In genomic region chr1:148750806-148751205, GRCm38 (mm10) we compare ENCODE assay signal across 22 mouse cellular contexts.
DNase-seq lines count a peak whose midpoint lies in the region; ATAC-seq and TF ChIP-seq lines count a peak whose summit lies in the region.
"Had no signal": no experiment of that assay in that cellular context is flagged by ENCODE, and none has a peak within 500 bp of the region (broad histone marks: within the 10 kb centered on the region; RNA-seq: fewer than 3 reads in every experiment).

No protein-coding gene starts in this region.

- H3K27ac ChIP-seq in hindbrain, postnatal 0 days = no peak overlapping the region
- no peak overlapping the region for H3K27ac ChIP-seq in hindbrain, embryonic 16.5 days (ENCODE audit: low read depth, low read length)
- H3K27ac ChIP-seq: embryonic facial prominence, embryonic 15.5 days; kidney, postnatal 0 days; limb, embryonic 12.5 days; liver, embryonic 12.5 days; neural tube, embryonic 13.5 days had no signal

- DNase-seq in cerebellum, postnatal 14 days = peak; percentile 32 to 41
- no peak for DNase-seq in cerebellum, adult 11-12 months
- DNase-seq in hindbrain, postnatal 0 days (ENCODE audit: low spot score) = peak; percentile 39
- peak; percentile 8 for DNase-seq in right cerebral cortex, adult 18-20 months
- DNase-seq in right cerebral cortex, postnatal 25 days = no peak
- no peak for DNase-seq in MN1 (ENCODE audit: low spot score)
- DNase-seq: B cell, adult 2 months; cerebellum, adult 8-10 months; gastrocnemius, postnatal 14 days; heart, adult 18-20 months; heart, postnatal 36 days; kidney, adult 11 months; lung, adult 2 months; lung, postnatal 4 days; thymus, adult 18-20 months; thymus, postnatal 4 days had no signal

- H3K4me3 ChIP-seq in hindbrain, postnatal 0 days (ENCODE audit: low read length) = no peak overlapping the region
- H3K4me3 ChIP-seq in hindbrain, embryonic 16.5 days (ENCODE audit: low read length) = no peak overlapping the region
- H3K4me3 ChIP-seq: embryonic facial prominence, embryonic 15.5 days; limb, embryonic 12.5 days; liver, embryonic 12.5 days; neural tube, embryonic 13.5 days had no signal

- TF ChIP-seq CTCF in hindbrain, postnatal 0 days (IDR thresholded peaks at IDR 0.05; ENCODE audit: low read depth) = no peak

- no peak overlapping the region for H3K4me2 ChIP-seq in hindbrain, postnatal 0 days (ENCODE audit: low read depth, low read length)
- no peak overlapping the region for H3K4me2 ChIP-seq in hindbrain, embryonic 16.5 days (ENCODE audit: low read length)
- H3K4me2 ChIP-seq: embryonic facial prominence, embryonic 15.5 days; limb, embryonic 12.5 days; liver, embryonic 12.5 days; neural tube, embryonic 13.5 days had no signal

- H3K9me3 ChIP-seq in hindbrain, postnatal 0 days (ENCODE audit: low read length) = no peaks in the 10 kb centered on the region
- no peaks in the 10 kb centered on the region for H3K9me3 ChIP-seq in hindbrain, embryonic 16.5 days (ENCODE audit: control insufficient read depth, low read length)
- H3K9me3 ChIP-seq: embryonic facial prominence, embryonic 15.5 days; limb, embryonic 12.5 days; liver, embryonic 12.5 days; neural tube, embryonic 13.5 days had no signal

- no peak overlapping the region for H3K9ac ChIP-seq in hindbrain, postnatal 0 days (replicated peaks; ENCODE audit: low read length)
- no peak overlapping the region for H3K9ac ChIP-seq in hindbrain, embryonic 16.5 days (ENCODE audit: low read depth, low read length)
- H3K9ac ChIP-seq: embryonic facial prominence, embryonic 15.5 days; limb, embryonic 12.5 days; liver, embryonic 12.5 days; neural tube, embryonic 13.5 days had no signal

- no peaks in the 10 kb centered on the region for H3K27me3 ChIP-seq in hindbrain, postnatal 0 days (ENCODE audit: insufficient read depth, low read length)
- H3K27me3 ChIP-seq in hindbrain, embryonic 16.5 days (replicated peaks; ENCODE audit: control insufficient read depth, insufficient read depth, low read length) = no peaks in the 10 kb centered on the region
- H3K27me3 ChIP-seq: embryonic facial prominence, embryonic 15.5 days; limb, embryonic 12.5 days; liver, embryonic 12.5 days; neural tube, embryonic 13.5 days had no signal

- ATAC-seq in hindbrain, postnatal 0 days = no peak
- no peak for ATAC-seq in hindbrain, embryonic 16.5 days
- ATAC-seq: liver, embryonic 12.5 days had no signal

- no peaks in the 10 kb centered on the region for H3K36me3 ChIP-seq in hindbrain, postnatal 0 days (ENCODE audit: insufficient read depth, low read length)
- no peaks in the 10 kb centered on the region for H3K36me3 ChIP-seq in hindbrain, embryonic 16.5 days (ENCODE audit: control insufficient read depth, insufficient read depth, low read length)
- H3K36me3 ChIP-seq: embryonic facial prominence, embryonic 15.5 days; limb, embryonic 12.5 days; liver, embryonic 12.5 days; neural tube, embryonic 13.5 days had no signal

- no peaks in the 10 kb centered on the region for H3K4me1 ChIP-seq in hindbrain, postnatal 0 days (ENCODE audit: insufficient read depth, low read length)
- H3K4me1 ChIP-seq in hindbrain, embryonic 16.5 days (ENCODE audit: control insufficient read depth, insufficient read depth, low read depth, low read length) = no peaks in the 10 kb centered on the region
- H3K4me1 ChIP-seq: embryonic facial prominence, embryonic 15.5 days; limb, embryonic 12.5 days; liver, embryonic 12.5 days; neural tube, embryonic 13.5 days had no signal

Comparison
In these comparisons a context has a peak if more than half of its experiments do, and no peak if none do; other contexts are left out.
1. DNase-seq: peak in cerebellum, postnatal 14 days (2 of 2), hindbrain, postnatal 0 days (single experiment) and right cerebral cortex, adult 18-20 months (single experiment); none in cerebellum, adult 11-12 months (single experiment), right cerebral cortex, postnatal 25 days (single experiment) and MN1 (single experiment).